Mouse (Mus musculus) myocyte (in vitro differentiated cells): ENCODE measurements around the gene Lrp4. TPM values are rescaled to one million over a fixed set of nuclear protein-coding genes. Genes with fewer than 3 reads are reported as not detected.

Source experiments
- H3K27me3 ChIP-seq: one replicate; pipeline ENCODE4 v1.6.1; 2011; ENCODE audit not compliant: control insufficient read depth, insufficient read depth, insufficient read length
- H3K36me3 ChIP-seq: one replicate; pipeline ENCODE4 v1.6.1; 2011; ENCODE audit not compliant: control insufficient read depth, insufficient read depth
- H3K4me2 ChIP-seq: one replicate; pipeline ENCODE4 v1.6.1; 2011; ENCODE audit warnings: low read depth, control low read depth
- H3K4me3 ChIP-seq: one replicate; pipeline ENCODE4 v1.5.1; 2011; ENCODE audit warnings: mild to moderate bottlenecking, control low read depth, moderate library complexity
- H3K79me2 ChIP-seq: one replicate; pipeline ENCODE4 v1.6.1; 2011; ENCODE audit not compliant: control insufficient read depth, insufficient read depth
- H3ac ChIP-seq: one replicate; pipeline ENCODE4 v1.6.1; 2011; ENCODE audit not compliant: control insufficient read depth, insufficient read length
- CEBPB ChIP-seq: IDR thresholded peaks from 2 replicates; pipeline ENCODE4 v1.6.1; 2011; ENCODE audit warnings: mild to moderate bottlenecking, moderate library complexity; ENCODE audit not compliant: poor library complexity, insufficient read depth, severe bottlenecking
- E2F4 ChIP-seq: IDR thresholded peaks from one replicate; pipeline ENCODE4 v1.6.1; 2011; ENCODE audit warnings: mild to moderate bottlenecking, control low read depth, moderate library complexity; ENCODE audit not compliant: insufficient read depth
- MAX ChIP-seq: IDR thresholded peaks from one replicate; pipeline ENCODE4 v1.6.1; 2011; ENCODE audit warnings: low read depth, mild to moderate bottlenecking, control low read depth
- MYOD1 ChIP-seq, 3 experiments: IDR thresholded peaks; one replicate each; pipeline ENCODE4 v1.6.1; 2011; ENCODE audit warnings: control low read depth in 2 of 3, low read depth in 2 of 3, mild to moderate bottlenecking in 2 of 3, moderate library complexity in 1 of 3; ENCODE audit not compliant: insufficient read length in 2 of 3, control insufficient read depth in 1 of 3
- MYOG ChIP-seq, 3 experiments: IDR thresholded peaks; one replicate each; pipeline ENCODE4 v1.6.1; 2011; ENCODE audit warnings: control low read depth in 2 of 3, low read depth in 2 of 3, mild to moderate bottlenecking in 2 of 3; ENCODE audit not compliant: insufficient read length in 2 of 3, control insufficient read depth in 1 of 3, insufficient read depth in 1 of 3
- POLR2A ChIP-seq: IDR thresholded peaks from one replicate; pipeline ENCODE4 v1.6.1; 2011; ENCODE audit warnings: low read depth, mild to moderate bottlenecking, control low read depth, moderate library complexity; ENCODE audit not compliant: insufficient read length
- POLR2AphosphoS2 ChIP-seq: IDR thresholded peaks from one replicate; pipeline ENCODE4 v1.6.1; 2011; ENCODE audit warnings: low read depth, control low read depth; ENCODE audit not compliant: insufficient read length
- REST ChIP-seq: IDR thresholded peaks from one replicate; pipeline ENCODE4 v1.6.1; 2011; ENCODE audit warnings: mild to moderate bottlenecking, control low read depth, moderate library complexity; ENCODE audit not compliant: insufficient read depth, insufficient read length
- SRF ChIP-seq: IDR thresholded peaks from one replicate; pipeline ENCODE4 v1.6.1; 2011; ENCODE audit warnings: low read depth; ENCODE audit not compliant: control insufficient read depth, insufficient read length
- TCF12 ChIP-seq: IDR thresholded peaks from one replicate; pipeline ENCODE4 v1.6.1; 2011; ENCODE audit warnings: mild to moderate bottlenecking, control low read depth; ENCODE audit not compliant: poor library complexity, insufficient read depth, severe bottlenecking
- TCF3 ChIP-seq: IDR thresholded peaks from one replicate; pipeline ENCODE4 v1.6.1; 2011; ENCODE audit warnings: low read depth, control low read depth; ENCODE audit not compliant: insufficient read length
- USF1 ChIP-seq: IDR thresholded peaks from one replicate; pipeline ENCODE4 v1.6.1; 2011; ENCODE audit warnings: low read depth, mild to moderate bottlenecking, control low read depth, moderate library complexity
- polyA plus RNA-seq: library from polyadenylated mRNA; unstranded; fragments of >200 nt; fragmentation: generic; extraction: Trizol; gene quantifications from one replicate; pipeline ENCODE4 v1.2.1, GENCODE M21; 2012; ENCODE audit warnings: missing spikeins

The Lrp4 gene
- polyA plus RNA-seq, 1 experiment: 20.1 TPM

- Histone ChIP-seq H3K27me3 (no peaks in the 10 kb centered on the region), H3K36me3 (no peaks in the 10 kb centered on the region), H3ac (no peak within 1 kb of the TSS), H3K79me2 (peaks cover 11% of the 10 kb centered on the region), H3K4me2 (peak within 1 kb of the TSS; percentile 92), H3K4me3 (peak within 1 kb of the TSS; percentile 39)
- TF ChIP-seq E2F4: no peak
- peak; percentile 26 for TF ChIP-seq USF1
These were observed 12.9 kb upstream of the Lrp4 start, which contains the start of gene 1110051M20Rik for GRCm38 (mm10) chr2:91444286-91444892. Gene 1110051M20Rik, minus strand, starts transcription at chr2:91444704.

GRCm38 (mm10) chr2:91449662-91450061 is 7.6 kb upstream of the Lrp4 start:
- Histone ChIP-seq H3ac (no peak overlapping the region), H3K79me2 (no peaks in the 10 kb centered on the region), H3K4me3 (no peak overlapping the region), H3K27me3 (no peaks in the 10 kb centered on the region), H3K4me2 (no peak overlapping the region), H3K36me3 (no peaks in the 10 kb centered on the region)
- no peak for TF ChIP-seq MYOG (IDR thresholded peaks at IDR 0.05; ENCODE audit: control insufficient read depth in 1 of 3, insufficient read depth in 1 of 3, insufficient read length in 2 of 3, low read depth in 2 of 3)
- TF ChIP-seq POLR2A: no peak
- no peak for TF ChIP-seq TCF3
- TF ChIP-seq REST: no peak
- TF ChIP-seq TCF12: no peak
- no peak for TF ChIP-seq USF1
- no peak for TF ChIP-seq SRF
- no peak for TF ChIP-seq MYOD1 (IDR thresholded peaks at IDR 0.05; ENCODE audit: control insufficient read depth in 1 of 3, insufficient read length in 2 of 3, low read depth in 2 of 3)
- TF ChIP-seq MAX: no peak
- TF ChIP-seq E2F4: no peak
- TF ChIP-seq POLR2AphosphoS2: no peak

- H3K36me3 ChIP-seq: no peaks in the 10 kb centered on the region
- H3K4me2 ChIP-seq: no peak overlapping the region
- H3K27me3 ChIP-seq: no peaks in the 10 kb centered on the region
- H3ac ChIP-seq: no peak overlapping the region
- H3K4me3 ChIP-seq: no peak overlapping the region
- no peak for TF ChIP-seq SRF
- TF ChIP-seq TCF3: no peak
- no peak for TF ChIP-seq E2F4
- no peak for TF ChIP-seq POLR2AphosphoS2
- no peak for TF ChIP-seq TCF12
- TF ChIP-seq CEBPB: no peak
- TF ChIP-seq MYOG (IDR thresholded peaks at IDR 0.05; ENCODE audit: control insufficient read depth in 1 of 3, insufficient read depth in 1 of 3, insufficient read length in 2 of 3, low read depth in 2 of 3): no peak
- no peak for TF ChIP-seq POLR2A
- TF ChIP-seq USF1: no peak
- TF ChIP-seq MAX: no peak
- no peak for TF ChIP-seq REST
- no peak for TF ChIP-seq MYOD1 (IDR thresholded peaks at IDR 0.05; ENCODE audit: control insufficient read depth in 1 of 3, insufficient read length in 2 of 3, low read depth in 2 of 3)
- H3K79me2 ChIP-seq: no peaks in the 10 kb centered on the region
These were observed 7.0 kb upstream of the Lrp4 start for GRCm38 (mm10) chr2:91450316-91450715.

- peak overlapping the region; percentile 4 for H3K4me2 ChIP-seq
- no peaks in the 10 kb centered on the region for H3K79me2 ChIP-seq
These were observed 4.7 kb upstream of the Lrp4 start for GRCm38 (mm10) chr2:91452658-91453057.

GRCm38 (mm10) chr2:91453231-91454075 is 3.9 kb upstream of the Lrp4 start:
- Histone ChIP-seq H3K79me2 (no peaks in the 10 kb centered on the region), H3K4me3 (no peak overlapping the region), H3K36me3 (no peaks in the 10 kb centered on the region), H3K27me3 (no peaks in the 10 kb centered on the region), H3K4me2 (no peak overlapping the region), H3ac (no peak overlapping the region)
- no peak for TF ChIP-seq REST
- no peak for TF ChIP-seq TCF12
- no peak for TF ChIP-seq CEBPB
- no peak for TF ChIP-seq MAX
- no peak for TF ChIP-seq TCF3
- no peak for TF ChIP-seq USF1
- no peak for TF ChIP-seq E2F4
- no peak for TF ChIP-seq MYOG (IDR thresholded peaks at IDR 0.05; ENCODE audit: control insufficient read depth in 1 of 3, insufficient read depth in 1 of 3, insufficient read length in 2 of 3, low read depth in 2 of 3)
- no peak for TF ChIP-seq MYOD1 (IDR thresholded peaks at IDR 0.05; ENCODE audit: control insufficient read depth in 1 of 3, insufficient read length in 2 of 3, low read depth in 2 of 3)
- TF ChIP-seq SRF: no peak
- no peak for TF ChIP-seq POLR2AphosphoS2
- TF ChIP-seq POLR2A: no peak

More at GRCm38 (mm10) chr2:91452658-91453057, 4.7 kb upstream of the Lrp4 start:
- TF ChIP-seq POLR2A (no peak), MAX (no peak), USF1 (peak; percentile 28)
- H3K36me3 ChIP-seq: no peaks in the 10 kb centered on the region
- H3K27me3 ChIP-seq: no peaks in the 10 kb centered on the region
- no peak overlapping the region for H3ac ChIP-seq
- H3K4me3 ChIP-seq: no peak overlapping the region
